Mouse (Mus musculus) stomach, postnatal 0 days (tissue): ENCODE measurements around the gene Tubb5.

Source experiments
- CTCF ChIP-seq: IDR thresholded peaks from 2 replicates; pipeline ENCODE4 v1.5.1; 2016; ENCODE audit warnings: antibody characterized with exemption, low read depth, mild to moderate bottlenecking, moderate library complexity
- EP300 ChIP-seq: optimal IDR thresholded peaks from 2 replicates; pipeline ENCODE3; 2016; ENCODE audit warnings: antibody characterized with exemption

DNA sequence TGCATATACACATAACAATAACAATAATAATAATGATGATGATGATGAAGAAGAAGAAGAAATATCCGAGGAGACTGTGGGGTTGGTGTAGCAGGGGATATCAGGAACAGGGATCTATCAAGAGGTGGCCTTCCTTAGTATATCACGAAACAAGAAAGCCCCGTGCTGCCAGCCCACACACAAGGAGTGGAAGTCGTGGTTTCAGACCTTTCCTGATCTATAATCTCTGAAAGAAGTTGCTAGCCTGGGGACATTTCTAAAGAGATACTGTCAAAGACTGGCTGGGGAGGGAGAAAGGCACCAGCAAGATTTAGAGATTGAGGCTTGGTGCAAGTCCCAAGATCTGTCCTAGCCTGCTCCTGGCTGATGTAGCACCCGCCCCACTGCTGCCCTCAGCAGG is 41.3 kb downstream of the Tubb5 start:
- TF ChIP-seq CTCF (no peak), EP300 (no peak)
